Mouse (Mus musculus): ENCODE measurements at regions not wholly inside any gene's neighbourhood (a gene's known extent, or its start where the extent isn't known, plus 50 kb on each side); places are given as distances from the start of the nearest gene placed in this dataset.
A peak's percentile ranks its signal among the peaks of the same experiment; 100 is the strongest.

- no peak for DNase-seq (ENCODE audit: low read depth)
Observed at GRCm38 (mm10) chr3:144012173-144012572, 192.8 kb downstream of the Lmo4 start.

GRCm38 (mm10) chr3:144011456-144012025 is 193.5 kb downstream of the Lmo4 start:
- no peak for DNase-seq (ENCODE audit: low read depth)

GRCm38 (mm10) chr3:144010558-144010957 is 194.5 kb downstream of the Lmo4 start:
- DNase-seq (ENCODE audit: low read depth) = no peak

GRCm38 (mm10) chr3:144007111-144007619 is 197.9 kb downstream of the Lmo4 start:
- no peak for DNase-seq (ENCODE audit: low read depth)

- no peak for DNase-seq (ENCODE audit: low read depth)
Observed at GRCm38 (mm10) chr3:143997909-143998308, 207.1 kb downstream of the Lmo4 start.

- no peak for DNase-seq (ENCODE audit: low read depth)
Observed at GRCm38 (mm10) chr3:143995045-143995444, 210.0 kb downstream of the Lmo4 start.

- no peak for DNase-seq (ENCODE audit: low read depth)
Observed at GRCm38 (mm10) chr3:143988991-143989390, 216.0 kb downstream of the Lmo4 start.

- no peak for DNase-seq (ENCODE audit: low read depth)
Observed at GRCm38 (mm10) chr3:143988037-143988436, 217.0 kb downstream of the Lmo4 start.

- no peak for DNase-seq (ENCODE audit: low read depth)
Observed at GRCm38 (mm10) chr3:143986798-143987197, 218.2 kb downstream of the Lmo4 start.

GRCm38 (mm10) chr3:143986200-143986506 is 218.9 kb downstream of the Lmo4 start:
- DNase-seq (ENCODE audit: low read depth) = no peak

GRCm38 (mm10) chr3:143985349-143986199 is 219.4 kb downstream of the Lmo4 start:
- no peak for DNase-seq (ENCODE audit: low read depth)

- DNase-seq (ENCODE audit: low read depth) = no peak
Observed at GRCm38 (mm10) chr3:143978703-143979102, 226.3 kb downstream of the Lmo4 start.

- DNase-seq (ENCODE audit: low read depth) = no peak
Observed at GRCm38 (mm10) chr3:143977886-143978447, 227.1 kb downstream of the Lmo4 start.

- no peak for DNase-seq (ENCODE audit: low read depth)
Observed at GRCm38 (mm10) chr3:143973582-143973981, 231.4 kb downstream of the Lmo4 start.

GRCm38 (mm10) chr3:143972351-143972750 is 232.7 kb downstream of the Lmo4 start:
- no peak for DNase-seq (ENCODE audit: low read depth)

- no peak for DNase-seq (ENCODE audit: low read depth)
Observed at GRCm38 (mm10) chr3:143970771-143971170, 234.2 kb downstream of the Lmo4 start.

GRCm38 (mm10) chr3:143955508-143955907 is 249.5 kb downstream of the Lmo4 start:
- no peak for DNase-seq (ENCODE audit: low read depth)

GRCm38 (mm10) chr3:143954822-143955221 is 250.2 kb downstream of the Lmo4 start:
- no peak for DNase-seq (ENCODE audit: low read depth)

- DNase-seq (ENCODE audit: low read depth) = no peak
Observed at GRCm38 (mm10) chr3:143952289-143952688, 252.7 kb downstream of the Lmo4 start.

- no peak for DNase-seq (ENCODE audit: low read depth)
Observed at GRCm38 (mm10) chr3:143949656-143950055, 255.4 kb downstream of the Lmo4 start.

GRCm38 (mm10) chr3:143949026-143949637 is 255.9 kb downstream of the Lmo4 start:
- DNase-seq (ENCODE audit: low read depth) = peak; percentile 8

GRCm38 (mm10) chr3:143947938-143948267 is 257.1 kb downstream of the Lmo4 start:
- no peak for DNase-seq (ENCODE audit: low read depth)

Measured in c-Kit-positive CD71-negative TER-119-negative erythroid progenitor cells, embryonic 14.5 days (primary cell).